Mouse (Mus musculus) MEL (cell line): ENCODE data around the gene Cntd1. TPM values are rescaled to one million over a fixed set of nuclear protein-coding genes. Genes with fewer than 3 reads are reported as not detected.

Experiments
- DNase-seq: peaks from one replicate; pipeline ENCODE4 v3.0.0; 2011; ENCODE audit warnings: low read depth, low spot score
- H3K27ac ChIP-seq: 2 replicates; pipeline ENCODE4 v1.5.1; 2012; ENCODE audit warnings: low read depth, mild to moderate bottlenecking, control low read depth, low read length, moderate library complexity; ENCODE audit not compliant: control insufficient read depth
- H3K27me3 ChIP-seq, 2 experiments: fragments of 150-350 bp in 1 of 2; sonication (generic) in 1 of 2; 2 replicates each; pipeline ENCODE4 v1.6.1; 2012; ENCODE audit warnings: low read length in 2 of 2, mild to moderate bottlenecking in 2 of 2, improper control_type of control experiment in 1 of 2, moderate library complexity in 1 of 2; ENCODE audit not compliant: insufficient read depth in 2 of 2, control insufficient read depth in 1 of 2
- H3K36me3 ChIP-seq, 2 experiments: 2 replicates each; pipeline ENCODE4 v1.6.1; 2012 to 2014; ENCODE audit warnings: low read length in 2 of 2, improper control_type of control experiment in 1 of 2, inconsistent platforms in 1 of 2, mild to moderate bottlenecking in 1 of 2; ENCODE audit not compliant: insufficient read depth in 2 of 2, control insufficient read depth in 1 of 2
- H3K4me1 ChIP-seq, 2 experiments: fragments of 150-350 bp in 1 of 2; sonication (generic) in 1 of 2; 2 replicates each; pipeline ENCODE4 v1.6.1; 2012; ENCODE audit warnings: low read length in 2 of 2, improper control_type of control experiment in 1 of 2, mild to moderate bottlenecking in 1 of 2; ENCODE audit not compliant: insufficient read depth in 2 of 2, control insufficient read depth in 1 of 2
- H3K4me3 ChIP-seq, 2 experiments: fragments of 150-350 bp in 1 of 2; sonication (generic) in 1 of 2; 2 replicates each; pipeline ENCODE4 v1.5.1; 2012; ENCODE audit warnings: low read depth in 2 of 2, low read length in 2 of 2, mild to moderate bottlenecking in 2 of 2, moderate library complexity in 2 of 2, control low read depth in 1 of 2, improper control_type of control experiment in 1 of 2; ENCODE audit not compliant: control insufficient read depth in 1 of 2, insufficient read depth in 1 of 2
- H3K79me2 ChIP-seq: 2 replicates; pipeline ENCODE4 v1.6.1; 2012; ENCODE audit warnings: mild to moderate bottlenecking, low read length, moderate library complexity; ENCODE audit not compliant: control insufficient read depth, poor library complexity, insufficient read depth
- H3K9ac ChIP-seq: 2 replicates; pipeline ENCODE4 v1.6.1; 2012; ENCODE audit warnings: low read depth, mild to moderate bottlenecking, control low read depth, low read length, moderate library complexity; ENCODE audit not compliant: control insufficient read depth, poor library complexity, severe bottlenecking
- H3K9me3 ChIP-seq: fragments of 150-350 bp; sonication (generic); replicated peaks from 2 replicates; pipeline ENCODE4 v1.6.1; 2012; ENCODE audit warnings: mild to moderate bottlenecking, low read length, improper control_type of control experiment, moderate library complexity; ENCODE audit not compliant: insufficient read depth
- BHLHE40 ChIP-seq: IDR thresholded peaks from 2 replicates; pipeline ENCODE4 v1.6.1; 2012; ENCODE audit warnings: low read depth, mild to moderate bottlenecking, inconsistent platforms, low read length, improper control_type of control experiment, borderline replicate concordance
- CHD1 ChIP-seq: IDR thresholded peaks from 2 replicates; pipeline ENCODE4 v1.6.1; 2012; ENCODE audit warnings: low read depth, mild to moderate bottlenecking, inconsistent platforms, low read length, improper control_type of control experiment
- CTCF ChIP-seq, 3 experiments: IDR thresholded peaks in 2 of 3; conservative IDR thresholded peaks in 1 of 3; 2 replicates each; pipeline ENCODE4 v1.5.1; 2011 to 2012; ENCODE audit warnings: low read length in 3 of 3, low read depth in 2 of 3, mild to moderate bottlenecking in 2 of 3, improper control_type of control experiment in 1 of 3, inconsistent platforms in 1 of 3, mixed read lengths in 1 of 3, moderate library complexity in 1 of 3; ENCODE audit not compliant: control insufficient read depth in 1 of 3, insufficient read depth in 1 of 3, poor library complexity in 1 of 3, severe bottlenecking in 1 of 3
- E2F4 ChIP-seq: IDR thresholded peaks from 2 replicates; pipeline ENCODE4 v1.6.1; 2011; ENCODE audit warnings: low read depth, low read length, improper control_type of control experiment, borderline replicate concordance
- ELF1 ChIP-seq: IDR thresholded peaks from 2 replicates; pipeline ENCODE4 v1.6.1; 2014; ENCODE audit warnings: low read depth, mild to moderate bottlenecking, inconsistent platforms, low read length, improper control_type of control experiment, moderate library complexity
- GATA1 ChIP-seq: IDR thresholded peaks from 2 replicates; pipeline ENCODE4 v1.6.1; 2011; ENCODE audit warnings: low read depth, low read length, improper control_type of control experiment
- HCFC1 ChIP-seq: IDR thresholded peaks from 2 replicates; pipeline ENCODE4 v1.6.1; 2012; ENCODE audit warnings: low read depth, mild to moderate bottlenecking, inconsistent platforms, low read length, improper control_type of control experiment, moderate library complexity
- MAFK ChIP-seq: IDR thresholded peaks from 2 replicates; pipeline ENCODE4 v1.6.1; 2011; ENCODE audit warnings: low read depth, mild to moderate bottlenecking, low read length, improper control_type of control experiment, borderline replicate concordance
- MAX ChIP-seq: IDR thresholded peaks from 2 replicates; pipeline ENCODE4 v1.6.1; 2011; ENCODE audit warnings: low read length, improper control_type of control experiment
- NRF1 ChIP-seq: IDR thresholded peaks from 2 replicates; pipeline ENCODE4 v1.6.1; 2014; ENCODE audit warnings: low read depth, mild to moderate bottlenecking, inconsistent platforms, low read length, improper control_type of control experiment, moderate library complexity; ENCODE audit not compliant: poor library complexity, insufficient read depth, severe bottlenecking
- POLR2A ChIP-seq, 2 experiments: IDR thresholded peaks; 2 replicates each; pipeline ENCODE4 v1.6.1; 2011 to 2012; ENCODE audit warnings: low read length in 2 of 2, mild to moderate bottlenecking in 2 of 2, control low read depth in 1 of 2, improper control_type of control experiment in 1 of 2, low read depth in 1 of 2, moderate library complexity in 1 of 2; ENCODE audit not compliant: control insufficient read depth in 1 of 2, insufficient read depth in 1 of 2, poor library complexity in 1 of 2
- POLR2AphosphoS5 ChIP-seq: IDR thresholded peaks from 2 replicates; pipeline ENCODE4 v1.6.1; 2012; ENCODE audit warnings: low read depth, borderline replicate concordance, mild to moderate bottlenecking, inconsistent platforms, low read length, moderate library complexity, mixed read lengths
- RAD21 ChIP-seq: IDR thresholded peaks from 2 replicates; pipeline ENCODE4 v1.6.1; 2011; ENCODE audit warnings: mild to moderate bottlenecking, low read depth, low read length, improper control_type of control experiment
- RCOR1 ChIP-seq: IDR thresholded peaks from 2 replicates; pipeline ENCODE4 v1.6.1; 2012; ENCODE audit warnings: low read depth, mild to moderate bottlenecking, inconsistent platforms, low read length, improper control_type of control experiment
- SIN3A ChIP-seq: IDR thresholded peaks from 2 replicates; pipeline ENCODE4 v1.6.1; 2012; ENCODE audit warnings: low read length, improper control_type of control experiment, inconsistent platforms
- TAL1 ChIP-seq: IDR thresholded peaks from 2 replicates; pipeline ENCODE4 v1.6.1; 2012; ENCODE audit warnings: mild to moderate bottlenecking, inconsistent platforms, low read length, moderate library complexity, mixed read lengths
- TBP ChIP-seq: IDR thresholded peaks from 2 replicates; pipeline ENCODE4 v1.8.0; 2011; ENCODE audit warnings: low read depth, low read length, improper control_type of control experiment
- UBTF ChIP-seq: IDR thresholded peaks from 2 replicates; pipeline ENCODE4 v1.6.1; 2012; ENCODE audit warnings: low read depth, mild to moderate bottlenecking, inconsistent platforms, low read length, improper control_type of control experiment, moderate library complexity, borderline replicate concordance; ENCODE audit not compliant: insufficient read depth
- USF1 ChIP-seq: IDR thresholded peaks from 2 replicates; pipeline ENCODE4 v1.6.1; 2014; ENCODE audit warnings: low read depth, mild to moderate bottlenecking, inconsistent platforms, low read length, improper control_type of control experiment, moderate library complexity
- ZMIZ1 ChIP-seq: IDR thresholded peaks from 2 replicates; pipeline ENCODE4 v1.6.1; 2012; ENCODE audit warnings: low read depth, mild to moderate bottlenecking, inconsistent platforms, low read length, improper control_type of control experiment, moderate library complexity
- ZNF384 ChIP-seq: IDR thresholded peaks from 2 replicates; pipeline ENCODE4 v1.6.1; 2012; ENCODE audit warnings: low read depth, mild to moderate bottlenecking, inconsistent platforms, low read length, improper control_type of control experiment
- polyA plus RNA-seq, 2 experiments: library from polyadenylated mRNA; stranded (reverse) in 1 of 2; unstranded in 1 of 2; fragments of >175 nt in 1 of 2; fragments of >200 nt in 1 of 2; gene quantifications; 2 replicates each; pipeline versions ENCODE4 v1.2.1 to v1.2.4; 2012; ENCODE audit warnings: low replicate concordance in 2 of 2, low read depth in 1 of 2; ENCODE audit not compliant: insufficient read length in 2 of 2, insufficient read depth in 1 of 2, missing spikeins in 1 of 2
- total RNA-seq: library from RNA; depleted of rRNA; stranded (reverse); fragments of 300-350 nt; gene quantifications from 2 replicates; pipeline ENCODE4 v1.2.3, GENCODE M21; 2012

The Cntd1 gene
- total and polyA plus RNA-seq, 3 experiments: 0.84 to 2.4 TPM; not detected in 1

DNA sequence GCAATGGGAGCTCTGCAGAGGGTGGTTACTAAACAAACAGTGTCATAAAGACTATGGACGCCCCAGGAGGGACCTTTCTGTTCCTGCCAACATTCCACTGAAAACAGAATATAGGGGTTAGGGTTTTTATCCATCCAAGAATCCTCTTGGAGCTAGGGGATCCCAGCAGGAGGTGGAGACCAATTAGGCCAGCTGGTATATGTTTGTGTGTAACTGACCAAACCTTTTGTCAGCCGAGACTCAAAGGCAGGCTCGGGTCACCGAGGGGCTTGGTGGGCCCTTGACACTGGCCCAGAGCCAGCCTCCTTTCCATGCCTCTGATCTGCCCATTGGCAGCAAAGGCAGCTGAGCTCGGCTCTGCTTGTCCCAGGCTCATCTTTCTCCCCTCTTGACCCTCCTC is 4.1 kb downstream of the Cntd1 start:
- peaks cover 4 to 8% of the 10 kb centered on the region in 2 experiments; a peak in 3 of 4 replicates for H3K36me3 ChIP-seq
- TF ChIP-seq E2F4 (no peak), BHLHE40 (no peak), UBTF (no peak), MAX (no peak)
- H3K4me1 ChIP-seq: peaks cover 0 to 7% of the 10 kb centered on the region in 2 experiments; a peak in 1 of 4 replicates
- no peaks in the 10 kb centered on the region for H3K27me3 ChIP-seq
- no peak overlapping the region for H3K9ac ChIP-seq
- peaks cover 6% of the 10 kb centered on the region for H3K79me2 ChIP-seq
- H3K27ac ChIP-seq: no peak overlapping the region
- no peaks in the 10 kb centered on the region for H3K9me3 ChIP-seq
- DNase-seq: no peak
- no peak overlapping the region for H3K4me3 ChIP-seq

DNA sequence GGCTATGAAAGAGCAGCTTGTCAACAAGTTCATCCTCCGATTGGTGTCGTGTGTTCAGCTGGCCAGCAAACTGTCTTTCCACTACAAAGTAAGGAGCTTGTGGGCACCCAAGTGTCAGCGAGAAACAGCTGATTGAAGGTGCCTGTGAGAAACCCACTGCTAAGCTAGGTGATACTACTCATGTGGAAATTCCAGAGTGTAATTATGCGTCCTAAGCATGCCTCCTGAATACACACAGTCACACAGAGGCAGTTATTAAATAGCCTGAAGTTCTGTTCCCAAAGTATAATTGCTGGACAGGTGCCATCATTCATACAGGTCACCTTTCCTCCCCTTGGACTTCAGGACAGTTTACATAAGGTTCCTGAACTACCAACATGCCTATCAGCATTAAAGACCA is 5.0 kb downstream of the Cntd1 start:
- Histone ChIP-seq H3K27me3 (no peaks in the 10 kb centered on the region), H3K27ac (no peak overlapping the region), H3K4me3 (no peak overlapping the region), H3K4me1 (peaks cover 0 to 7% of the 10 kb centered on the region in 2 experiments; a peak in 1 of 4 replicates), H3K9me3 (no peaks in the 10 kb centered on the region), H3K9ac (no peak overlapping the region), H3K36me3 (peaks cover 4 to 14% of the 10 kb centered on the region in 2 experiments; a peak in 3 of 4 replicates), H3K79me2 (no peaks in the 10 kb centered on the region)
- no peak for TF ChIP-seq POLR2A (IDR thresholded peaks at IDR 0.05; ENCODE audit: control insufficient read depth in 1 of 2, insufficient read depth in 1 of 2, low read depth in 1 of 2, low read length in 2 of 2, poor library complexity in 1 of 2)
- no peak for TF ChIP-seq NRF1
- no peak for TF ChIP-seq POLR2AphosphoS5
- TF ChIP-seq MAFK: no peak
- no peak for TF ChIP-seq TBP
- DNase-seq: no peak

DNA sequence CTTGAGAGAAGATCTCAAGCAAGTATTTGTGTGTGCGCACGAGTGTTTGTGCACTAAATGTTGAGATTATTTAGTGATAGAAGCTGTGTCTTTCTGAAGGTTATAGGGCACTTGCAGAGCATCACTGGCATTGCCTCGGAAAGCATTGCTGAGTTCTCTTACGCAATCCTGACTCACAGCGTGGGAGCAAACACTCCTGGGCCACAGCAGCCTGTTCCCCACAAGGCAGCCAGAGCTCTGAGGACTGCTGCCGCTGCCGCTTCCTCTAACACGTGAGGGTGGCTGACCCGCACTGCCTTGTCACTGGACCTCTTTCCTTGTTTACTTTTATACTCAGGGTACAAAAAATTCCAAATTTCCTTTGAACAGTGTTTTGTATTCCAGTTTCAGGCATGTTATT is 8.5 kb downstream of the Cntd1 start:
- Histone ChIP-seq H3K79me2 (no peaks in the 10 kb centered on the region), H3K4me3 (no peak overlapping the region), H3K27ac (no peak overlapping the region), H3K4me1 (no peaks in the 10 kb centered on the region), H3K9me3 (no peaks in the 10 kb centered on the region), H3K9ac (no peak overlapping the region), H3K36me3 (peaks cover 0 to 23% of the 10 kb centered on the region in 2 experiments; a peak in 2 of 4 replicates), H3K27me3 (no peaks in the 10 kb centered on the region)
- TF ChIP-seq ZNF384: no peak
- no peak for TF ChIP-seq POLR2A (IDR thresholded peaks at IDR 0.05; ENCODE audit: control insufficient read depth in 1 of 2, insufficient read depth in 1 of 2, low read depth in 1 of 2, low read length in 2 of 2, poor library complexity in 1 of 2)
- no peak for TF ChIP-seq USF1
- TF ChIP-seq TBP: no peak
- no peak for TF ChIP-seq GATA1
- no peak for TF ChIP-seq TAL1
- TF ChIP-seq ZMIZ1: no peak
- no peak for TF ChIP-seq ELF1
- no peak for TF ChIP-seq POLR2AphosphoS5
- TF ChIP-seq CTCF (IDR thresholded peaks at IDR 0.05 in 2 of 3, conservative IDR thresholded peaks at IDR 0.05 in 1 of 3; ENCODE audit: control insufficient read depth in 1 of 3, insufficient read depth in 1 of 3, low read depth in 2 of 3, low read length in 3 of 3, poor library complexity in 1 of 3, severe bottlenecking in 1 of 3): no peak
- no peak for TF ChIP-seq RAD21
- TF ChIP-seq HCFC1: no peak
- TF ChIP-seq UBTF: no peak
- TF ChIP-seq BHLHE40: no peak
- TF ChIP-seq SIN3A: no peak
- no peak for TF ChIP-seq RCOR1
- TF ChIP-seq CHD1: no peak
- DNase-seq: no peak
